Mouse (Mus musculus) gastrocnemius, adult 18-20 months (tissue): ENCODE measurements around the gene Olfr45. TPM values are rescaled to one million over a fixed set of nuclear protein-coding genes. Genes with fewer than 3 reads are reported as not detected.
"Not testable (repeated sequence)": the region's sequence is repeated elsewhere in the genome, so short reads cannot be mapped to it uniquely, and the experiment has no call there.

Source experiments
- DNase-seq: peaks from one replicate; pipeline ENCODE4 v3.0.0; 2021; ENCODE audit warnings: low spot score
- long read RNA-seq, 2 experiments: library from polyadenylated mRNA; stranded (forward); transcript quantifications; one replicate each; pipeline ENCODE4 v2.0.0; 2021
- total RNA-seq, 2 experiments: library from RNA; stranded (reverse); gene quantifications; 2 replicates each; pipeline ENCODE4 v1.2.3; 2021

Gene Olfr45
- not detected for total RNA-seq
- long read RNA-seq, experiment 1: 0 reads
- long read RNA-seq, experiment 2: 0 reads

DNA sequence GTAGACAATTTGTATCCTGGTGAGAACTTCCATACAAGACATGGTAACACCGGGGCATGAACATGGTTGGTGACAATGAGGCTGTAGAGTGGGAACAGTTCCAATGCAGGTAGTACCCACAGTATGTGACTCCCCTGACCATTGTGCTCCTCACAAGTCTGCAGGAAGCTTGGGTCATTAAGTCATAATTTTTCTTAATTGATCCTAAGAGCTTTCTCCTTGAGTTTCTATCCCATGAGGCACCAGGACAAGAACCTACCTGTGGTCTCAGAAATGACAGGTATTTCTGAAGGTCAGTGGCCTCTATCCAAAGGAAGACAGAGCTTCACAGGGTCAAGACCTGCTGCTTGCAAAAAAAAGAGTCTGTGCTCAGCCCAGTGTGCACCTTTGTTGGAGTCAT is at the start of gene Olfr45:
TSS of gene Olfr45 (plus strand) at position 301 of the 400 bp plus-strand sequence.
- no peak for DNase-seq

- DNase-seq: no peak
These were observed 35.6 kb upstream of the Olfr45 start, which contains the start of gene Olfr53 for GRCm38 (mm10) chr7:140646152-140646551. TSS of gene Olfr53 (plus strand) at chr7:140646452.

DNA sequence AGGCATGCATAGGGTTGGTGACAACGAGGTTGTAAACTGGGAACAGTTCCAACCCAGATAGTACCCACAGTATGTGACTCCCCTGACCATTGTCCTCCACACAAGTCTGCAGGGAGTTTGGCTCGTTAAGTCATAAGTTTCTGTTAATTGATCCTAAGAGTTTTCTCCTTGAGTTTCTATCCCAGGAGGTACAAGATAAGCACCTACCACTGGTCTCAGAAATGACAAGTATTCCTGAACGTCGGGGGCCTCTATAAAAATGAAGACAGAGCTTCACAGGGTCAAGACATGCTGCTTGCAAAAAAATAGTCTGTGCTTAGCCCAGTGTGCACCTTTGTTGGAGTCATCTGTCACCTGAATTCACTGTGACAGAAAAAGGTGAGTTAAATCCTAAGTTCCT is 22.1 kb upstream of the Olfr45 start, which contains the start of gene Olfr539:
TSS of gene Olfr539 (plus strand) at position 301 of the 400 bp plus-strand sequence.
- DNase-seq: no peak

DNA sequence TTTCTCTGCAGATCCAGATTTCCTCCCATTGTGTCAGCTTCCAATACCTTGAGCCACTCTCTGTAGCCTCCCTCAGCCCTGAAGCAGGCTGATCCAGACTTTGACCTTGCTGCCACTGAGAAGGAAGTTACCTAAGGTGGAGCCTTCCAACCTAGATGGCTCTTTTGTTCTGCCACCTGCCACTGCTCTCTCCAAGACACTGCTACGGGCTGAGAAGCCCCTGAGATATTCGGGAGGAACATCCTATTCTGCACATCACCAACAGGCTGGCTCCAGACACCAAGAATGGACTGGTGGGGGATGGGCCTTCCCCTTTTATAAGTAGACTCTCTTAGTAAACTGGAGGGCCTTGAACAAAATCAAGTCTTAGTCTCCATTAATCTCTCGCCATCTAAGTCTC is 11.1 kb upstream of the Olfr45 start:
- not testable (repeated sequence) for DNase-seq

- DNase-seq: no peak
These were observed 5.9 kb upstream of the Olfr45 start for GRCm38 (mm10) chr7:140675863-140676262.

- not testable (repeated sequence) for DNase-seq
These were observed 2.2 kb upstream of the Olfr45 start for GRCm38 (mm10) chr7:140679591-140679990.

DNA sequence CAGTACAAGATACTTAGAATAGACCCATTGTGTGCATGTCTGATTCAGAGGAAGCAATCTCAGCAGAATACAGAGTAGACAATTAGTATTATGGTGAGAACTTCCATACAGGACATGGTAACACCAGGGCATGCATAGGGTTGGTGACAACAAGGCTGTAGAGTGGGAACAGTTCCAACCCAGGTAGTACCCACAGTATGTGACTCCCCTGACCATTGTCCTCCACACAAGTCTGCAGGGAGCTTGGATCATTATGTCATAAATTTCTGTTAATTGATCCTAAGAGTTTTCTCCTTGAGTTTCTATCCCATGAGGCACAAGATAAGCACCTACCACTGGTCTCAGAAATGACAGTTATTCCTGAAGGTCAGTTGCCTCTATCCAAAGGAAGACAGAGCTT is 15.2 kb downstream of the Olfr45 start, which contains the start of gene Olfr541:
TSS of gene Olfr541 (plus strand) at position 301 of the 400 bp plus-strand sequence.
- no peak for DNase-seq

DNA sequence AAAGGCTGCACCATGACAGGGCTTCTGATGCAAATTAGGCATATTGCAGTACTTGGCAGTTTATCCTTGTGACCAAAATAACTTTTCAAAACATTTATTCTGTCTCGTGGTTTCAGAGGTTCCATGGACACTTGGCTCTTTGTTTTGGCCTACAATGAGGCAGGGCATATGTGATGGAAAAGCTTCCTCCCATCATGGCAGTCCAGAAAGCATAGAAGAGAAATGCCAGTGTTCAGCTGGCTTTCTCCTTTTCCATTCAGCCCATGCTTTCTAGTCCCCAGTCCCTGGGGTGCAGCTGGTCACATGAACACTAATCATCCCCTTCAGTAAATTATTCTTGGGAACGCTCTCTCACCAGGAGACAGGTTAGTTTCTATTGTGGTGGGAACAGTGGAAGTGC is 24.6 kb downstream of the Olfr45 start:
- no peak for DNase-seq

DNA sequence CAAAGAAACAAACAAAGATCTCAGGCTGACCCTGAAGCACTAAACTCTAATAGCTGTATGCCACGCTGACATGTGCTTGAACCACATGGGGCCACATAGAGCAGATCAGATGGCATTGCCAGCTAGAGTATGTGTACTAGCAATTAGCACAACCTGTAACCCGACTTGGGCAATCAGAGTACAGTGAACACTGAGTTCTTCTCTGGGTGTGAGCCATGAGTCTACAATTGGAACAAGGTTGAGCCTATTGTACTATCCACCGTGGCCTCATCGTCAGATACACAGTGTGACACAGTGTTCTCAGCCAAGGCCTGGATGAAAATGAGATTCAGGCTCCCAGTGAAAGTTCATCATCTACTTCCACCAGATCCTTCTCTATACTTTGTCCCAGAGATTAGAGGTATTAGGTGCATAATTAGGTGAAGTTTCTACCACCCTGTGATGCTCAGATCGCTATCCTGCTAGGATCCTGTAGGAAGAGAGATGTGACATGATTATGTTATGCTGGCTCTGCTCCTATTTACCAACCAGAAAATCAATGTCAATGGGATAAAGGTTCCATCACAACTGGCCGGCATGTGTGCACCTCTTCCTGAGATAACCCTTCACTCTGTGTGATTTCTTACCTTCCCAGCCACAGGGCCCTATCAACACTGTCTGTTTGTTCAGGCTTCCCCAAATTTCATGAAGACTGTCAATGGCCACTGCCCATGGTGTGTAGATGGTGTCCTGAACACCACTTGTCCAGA is 26.0 kb downstream of the Olfr45 start:
- DNase-seq: no peak

- DNase-seq: no peak
These were observed 35.7 kb downstream of the Olfr45 start for GRCm38 (mm10) chr7:140717155-140718055.

DNA sequence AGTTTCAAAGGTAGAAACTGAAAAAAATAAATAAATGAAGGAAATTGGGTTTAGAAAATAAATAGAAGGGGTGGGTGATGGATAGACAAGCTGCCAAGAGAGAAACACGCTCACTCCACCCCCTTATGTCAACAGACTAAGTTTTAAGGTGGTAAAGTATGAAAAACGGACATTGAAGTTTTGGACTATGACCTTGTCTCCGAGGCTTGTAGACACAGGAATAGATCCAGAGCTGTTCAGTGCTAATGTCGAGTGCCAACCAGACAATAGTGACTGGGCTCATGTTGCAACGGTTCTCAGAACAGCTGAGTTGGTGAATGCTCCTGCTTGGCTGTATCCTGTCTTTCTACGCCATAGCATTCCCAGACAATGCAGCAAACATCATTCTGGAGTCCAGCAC is 39.3 kb downstream of the Olfr45 start:
- no peak for DNase-seq

DNA sequence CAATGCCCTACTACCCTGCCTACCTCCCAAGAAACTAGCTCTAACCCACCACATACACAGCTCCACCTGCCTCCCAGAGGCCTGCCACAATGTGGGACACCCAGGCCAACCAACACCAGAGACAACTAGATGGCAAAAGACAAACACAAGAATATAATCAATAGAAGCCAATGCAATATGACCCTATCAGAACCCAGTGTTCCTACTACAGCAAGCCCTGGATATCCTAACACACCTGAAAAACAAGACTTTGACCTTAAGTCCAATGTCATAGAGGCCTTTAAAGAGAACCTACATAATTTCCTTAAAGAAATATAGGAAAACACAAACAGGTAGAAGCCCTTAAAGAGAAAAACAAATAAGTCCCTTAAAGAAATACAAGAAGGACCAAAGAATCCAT is 43.8 kb downstream of the Olfr45 start:
- DNase-seq: no peak

- no peak for DNase-seq
These were observed 51.4 kb downstream of the Olfr45 start for GRCm38 (mm10) chr7:140733162-140733561.

Other genes with a start within 250 kb of the Olfr45 start
- not detected for gene Olfr533, start 218.6 kb upstream of the Olfr45 start, total RNA-seq
- gene Olfr535, start 197.7 kb upstream of the Olfr45 start, total RNA-seq: not detected
- not detected for gene Olfr536, start 174.6 kb upstream of the Olfr45 start, total RNA-seq
- not detected for gene Olfr538, start 114.1 kb upstream of the Olfr45 start, total RNA-seq
- gene Olfr46, start 80.7 kb upstream of the Olfr45 start, total RNA-seq: not detected
- not detected for gene Olfr61, start 53.0 kb upstream of the Olfr45 start, total RNA-seq
- not detected for gene Olfr53, start 35.5 kb upstream of the Olfr45 start, total RNA-seq
- not detected for gene Olfr539, start 22.0 kb upstream of the Olfr45 start, total RNA-seq
- gene Olfr541, start 15.3 kb downstream of the Olfr45 start, total RNA-seq: not detected
- 10 to 100 TPM; 12.1 to 13.7 TPM for gene Cyp2e1, start 81.8 kb downstream of the Olfr45 start, total RNA-seq
- gene Syce1, start 105.9 kb downstream of the Olfr45 start, total RNA-seq: not detected
- not detected for gene Zfp941, start 140.2 kb downstream of the Olfr45 start, total RNA-seq
- not detected for gene Urah, start 153.1 kb downstream of the Olfr45 start, total RNA-seq
- gene Scgb1c1, start 163.6 kb downstream of the Olfr45 start, total RNA-seq: not detected
- gene Odf3, start 165.9 kb downstream of the Olfr45 start, total RNA-seq: not detected
- not detected for gene Gm45785, start 174.4 kb downstream of the Olfr45 start, total RNA-seq
- gene Ric8a, start 175.0 kb downstream of the Olfr45 start, total RNA-seq: 10 to 100 TPM; 11.9 to 13.7 TPM
- gene Bet1l, start 175.6 kb downstream of the Olfr45 start, total RNA-seq: 1 to 10 TPM; 5.0 to 6.1 TPM
- gene Psmd13, start 200.0 kb downstream of the Olfr45 start, total RNA-seq: 10 to 100 TPM; 83.0 to 87.8 TPM
- gene Sirt3, start 200.4 kb downstream of the Olfr45 start, total RNA-seq: 10 to 100 TPM; 22.5 to 25.5 TPM
- 1,000 to 10,000 TPM; 2,037 to 2,233 TPM for gene Cox8b, start 218.5 kb downstream of the Olfr45 start, total RNA-seq
- gene Nlrp6, start 239.0 kb downstream of the Olfr45 start, total RNA-seq: not detected